Mouse (Mus musculus) embryonic fibroblast, embryonic 13.5 days (primary cell): ENCODE measurements around the gene Wdr18.

Experiments used
- CTCF ChIP-seq: IDR thresholded peaks from 2 replicates; pipeline ENCODE4 v1.5.1; 2011; ENCODE audit warnings: mild to moderate bottlenecking, control low read depth, low read length, moderate library complexity, borderline replicate concordance; ENCODE audit not compliant: insufficient read depth
- POLR2A ChIP-seq: IDR thresholded peaks from 2 replicates; pipeline ENCODE4 v1.6.1; 2011; ENCODE audit warnings: low read depth, mild to moderate bottlenecking, control low read depth, low read length, moderate library complexity

DNA sequence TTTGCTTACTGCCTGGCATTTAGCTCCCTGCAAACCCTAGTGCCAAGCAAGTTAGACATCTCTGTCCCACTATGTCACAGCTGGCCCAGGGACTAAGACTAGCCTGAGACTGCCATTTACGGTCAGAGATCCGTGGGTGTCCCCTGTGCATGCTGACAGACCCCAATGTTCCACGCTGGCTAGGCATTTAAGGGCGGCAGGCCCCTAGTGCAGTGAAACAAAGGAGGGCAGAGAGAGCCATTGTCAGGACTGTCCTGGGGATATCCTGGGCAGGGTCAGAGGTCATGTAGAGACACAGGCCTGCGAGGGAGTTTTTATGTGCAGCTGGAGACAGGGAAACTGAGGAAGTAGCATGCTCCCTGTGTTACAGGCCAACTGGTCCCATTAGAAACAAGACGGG, 26.1 kb upstream of the Wdr18 start:
- no peak for TF ChIP-seq POLR2A
- TF ChIP-seq CTCF, result no peak
